Mouse (Mus musculus) heart, adult 2 months (tissue): ENCODE measurements around the gene 8030474K03Rik. TPM values are rescaled to one million over a fixed set of nuclear protein-coding genes. Genes with fewer than 3 reads are reported as not detected.
"Not testable (repeated sequence)": the region's sequence is repeated elsewhere in the genome, so short reads cannot be mapped to it uniquely, and the experiment has no call there.

Experiments used
- DNase-seq, 2 experiments: peaks; one replicate each; pipeline ENCODE4 v3.0.0; 2021
- H3K27ac ChIP-seq: fragments of 200-600 bp; 2 replicates; pipeline ENCODE4 v1.8.1; 2022
- H3K27me3 ChIP-seq: fragments of 200-500 bp; 2 replicates; pipeline ENCODE4 v1.6.1; 2012; ENCODE audit warnings: mild to moderate bottlenecking, low read length, inconsistent platforms, mixed read lengths; ENCODE audit not compliant: control insufficient read depth, insufficient read depth
- H3K36me3 ChIP-seq: fragments of 200-500 bp; 2 replicates; pipeline ENCODE4 v1.6.1; 2012; ENCODE audit warnings: low read length, inconsistent platforms; ENCODE audit not compliant: control insufficient read depth, insufficient read depth
- H3K4me1 ChIP-seq: fragments of 200-500 bp; 2 replicates; pipeline ENCODE4 v1.6.1; 2011; ENCODE audit warnings: low read length; ENCODE audit not compliant: control insufficient read depth, insufficient read depth
- H3K4me3 ChIP-seq: fragments of 200-600 bp; 2 replicates; pipeline ENCODE4 v1.8.1; 2022
- H3K79me2 ChIP-seq: fragments of 200-500 bp; replicated peaks from 2 replicates; pipeline ENCODE4 v1.6.1; 2012; ENCODE audit warnings: mild to moderate bottlenecking, inconsistent platforms, low read length, moderate library complexity, mixed read lengths; ENCODE audit not compliant: control insufficient read depth, insufficient read depth
- H3K9ac ChIP-seq: fragments of 200-500 bp; 2 replicates; pipeline ENCODE4 v1.6.1; 2012; ENCODE audit warnings: low read depth, mild to moderate bottlenecking, control low read depth, inconsistent platforms, low read length, mixed read lengths
- CTCF ChIP-seq: fragments of 200-600 bp; IDR thresholded peaks from 2 replicates; pipeline ENCODE4 v1.8.1; 2022; ENCODE audit warnings: antibody characterized with exemption, mild to moderate bottlenecking, moderate library complexity
- EP300 ChIP-seq: fragments of 200-500 bp; IDR thresholded peaks from 2 replicates; pipeline ENCODE4 v1.6.1; 2011; ENCODE audit warnings: low read depth, low read length, control low read depth; ENCODE audit not compliant: insufficient read depth
- WGBS: fragments of 180-500 bp; shearing (Covaris S2); methylation state at CpG from one replicate; pipeline ENCODE4 v1.1.7; 2018; 5-methylcytosine and 5-hydroxymethylcytosine counted together
- intact Hi-C: fragments of 180-260 bp; cut with DNase I; formaldehyde crosslinking; loops from one replicate; pipeline ENCODE4 v1.15.1; 2025
- polyA plus RNA-seq: library from polyadenylated mRNA; depleted of rRNA; stranded (reverse); fragments of >200 nt; gene quantifications from 2 replicates; pipeline ENCODE4 v1.2.3, GENCODE M21; 2012; rRNA removed
- total RNA-seq, 2 experiments: library from RNA; stranded (reverse); gene quantifications; 2 replicates each; pipeline ENCODE4 v1.2.3; 2021

8030474K03Rik gene
- total and polyA plus RNA-seq, 3 experiments, result 0.13 TPM; not detected in 2

- no peaks in the 10 kb centered on the region for H3K27me3 ChIP-seq
- H3K4me3 ChIP-seq, result no peak overlapping the region
- no peaks in the 10 kb centered on the region for H3K36me3 ChIP-seq
- H3K4me1 ChIP-seq, result no peaks in the 10 kb centered on the region
- peak; percentile 46 for TF ChIP-seq CTCF
- no peak for TF ChIP-seq EP300
- H3K9ac ChIP-seq, result no peak overlapping the region
- no peaks in the 10 kb centered on the region for H3K79me2 ChIP-seq
- WGBS, result 57% methylated on average over 1 of the region's 1 CpGs
- intact Hi-C loops, result no loop called here
- H3K27ac ChIP-seq, result no peak overlapping the region
- no peak for DNase-seq
Measured at GRCm38 (mm10) chrX:101819163-101819562, 24.7 kb downstream of the 8030474K03Rik start.

DNA sequence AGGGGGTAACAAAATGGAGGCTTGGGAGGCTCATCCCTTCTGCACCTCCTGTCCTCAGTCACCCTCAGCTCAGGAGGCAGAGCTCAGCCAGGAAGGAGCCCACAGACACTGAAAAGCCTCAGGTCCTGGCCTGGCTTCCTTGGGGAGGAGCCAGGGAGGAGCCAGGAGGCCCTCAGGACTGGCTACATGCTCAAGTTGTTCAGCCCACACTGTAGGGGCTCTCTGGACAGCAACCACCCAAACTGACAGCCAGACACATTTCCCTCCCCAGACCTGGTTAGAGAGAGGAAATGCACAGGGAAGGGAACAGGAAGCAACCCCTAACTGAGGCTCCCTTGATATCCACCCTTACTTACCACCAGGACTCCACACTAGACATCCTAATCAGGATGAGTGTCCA, 25.5 kb downstream of the 8030474K03Rik start:
- H3K4me3 ChIP-seq, H3K9ac ChIP-seq, H3K36me3 ChIP-seq, H3K79me2 ChIP-seq, H3K4me1 ChIP-seq, H3K27ac ChIP-seq, intact Hi-C loops, DNase-seq, H3K27me3 ChIP-seq: not testable (repeated sequence)

GRCm38 (mm10) chrX:101847191-101847795, 52.8 kb downstream of the 8030474K03Rik start:
- H3K36me3 ChIP-seq, result no peaks in the 10 kb centered on the region
- no peaks in the 10 kb centered on the region for H3K4me1 ChIP-seq
- H3K79me2 ChIP-seq, result no peaks in the 10 kb centered on the region
- intact Hi-C loops, result no loop called here
- no peak for DNase-seq
- H3K27ac ChIP-seq, result no peak overlapping the region
- H3K4me3 ChIP-seq, result no peak overlapping the region
- 71% methylated on average over 5 of the region's 5 CpGs for WGBS
- H3K27me3 ChIP-seq, result peaks cover 10% of the 10 kb centered on the region
- H3K9ac ChIP-seq, result no peak overlapping the region
- no peak for TF ChIP-seq EP300
- no peak for TF ChIP-seq CTCF

Other genes with a start within 250 kb of the 8030474K03Rik start
- 10 to 100 TPM; 51.0 to 53.1 TPM for gene Ogt, start 154.6 kb upstream of the 8030474K03Rik start, total RNA-seq
- gene Ogt, start 154.6 kb upstream of the 8030474K03Rik start, polyA plus RNA-seq, result 52.4 and 113 TPM in 2 replicates
- not detected for gene Cxcr3, start 60.4 kb upstream of the 8030474K03Rik start, total RNA-seq
- 0.64 and 0.66 TPM in 2 replicates for gene Cxcr3, start 60.4 kb upstream of the 8030474K03Rik start, polyA plus RNA-seq
- under 1 TPM in 1 of 2 experiments, not detected in 1; 0.26 TPM for gene Gm4779, start 233 bp upstream of the 8030474K03Rik start, total RNA-seq
- gene Gm4779, start 233 bp upstream of the 8030474K03Rik start, polyA plus RNA-seq, result not detected in 2 replicates
- gene Nhsl2, start 54.7 kb downstream of the 8030474K03Rik start, total RNA-seq, result 1 to 10 TPM; 3.6 to 4.2 TPM
- gene Nhsl2, start 54.7 kb downstream of the 8030474K03Rik start, polyA plus RNA-seq, result 1.4 and 2.7 TPM in 2 replicates